Mouse (Mus musculus): ENCODE results near the gene Cyp2e1.

Cyp2e1 gene

DNA sequence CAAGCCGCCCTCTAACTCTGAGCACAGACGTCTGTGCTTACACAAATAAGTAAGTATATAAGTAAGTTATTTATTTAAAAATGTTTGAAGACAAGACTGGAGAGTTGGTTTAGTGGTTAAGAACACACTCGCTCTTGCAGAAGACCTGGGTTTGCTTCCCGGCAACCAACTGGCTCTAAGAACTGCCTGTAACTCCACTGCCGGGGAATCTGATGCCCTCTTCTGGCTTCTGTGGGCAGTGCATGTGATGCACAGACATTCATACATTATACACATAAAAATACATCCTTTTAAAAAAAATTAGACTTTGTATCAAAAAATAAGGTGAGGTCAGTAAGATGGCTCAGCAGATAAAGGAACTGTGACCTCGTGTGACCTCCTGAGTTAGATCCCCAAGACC, 47.0 kb downstream of the Cyp2e1 start:
- DNase-seq (ENCODE audit: low read depth), result peak; percentile 16

DNA sequence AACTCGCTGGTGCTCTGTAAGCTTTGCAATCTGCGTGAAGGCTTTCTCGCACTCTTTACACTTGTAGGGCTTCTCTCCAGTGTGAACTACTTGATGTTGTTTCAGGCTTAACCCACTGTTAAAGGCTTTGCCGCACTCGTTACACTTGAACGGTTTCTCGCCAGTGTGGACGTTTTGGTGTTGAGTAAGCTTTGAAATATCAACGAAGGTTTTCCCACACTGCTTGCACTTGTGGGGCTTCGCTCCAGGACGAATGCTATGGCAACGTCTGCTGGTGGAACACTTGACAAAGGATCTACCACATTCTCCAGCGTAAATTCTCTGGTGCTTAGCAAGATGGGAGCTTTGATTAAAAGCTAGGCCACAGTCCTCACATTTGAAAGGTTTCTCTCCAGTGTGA, 48.2 kb downstream of the Cyp2e1 start:
- DNase-seq (ENCODE audit: low read depth), result no peak

DNA sequence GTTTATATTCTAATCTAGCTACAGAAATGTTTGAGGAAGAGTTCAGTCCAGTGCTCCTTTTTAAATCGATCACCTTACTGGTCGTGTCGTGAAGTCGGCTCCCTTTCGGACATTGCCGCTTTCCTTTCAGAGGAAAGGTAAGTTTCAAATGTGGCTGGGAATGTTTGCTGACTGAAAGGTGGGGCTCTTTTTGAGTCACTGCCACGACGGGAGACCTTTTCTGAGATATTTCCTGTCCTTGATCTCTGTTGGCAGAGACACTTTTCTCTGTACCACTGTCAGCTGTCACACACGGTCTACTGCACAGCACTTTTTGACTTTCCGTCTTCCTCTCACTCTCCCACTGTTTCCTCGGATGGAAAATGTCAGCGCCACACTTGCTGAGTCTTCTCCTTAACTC, 49.3 kb downstream of the Cyp2e1 start:
- no peak for DNase-seq (ENCODE audit: low read depth)

DNA sequence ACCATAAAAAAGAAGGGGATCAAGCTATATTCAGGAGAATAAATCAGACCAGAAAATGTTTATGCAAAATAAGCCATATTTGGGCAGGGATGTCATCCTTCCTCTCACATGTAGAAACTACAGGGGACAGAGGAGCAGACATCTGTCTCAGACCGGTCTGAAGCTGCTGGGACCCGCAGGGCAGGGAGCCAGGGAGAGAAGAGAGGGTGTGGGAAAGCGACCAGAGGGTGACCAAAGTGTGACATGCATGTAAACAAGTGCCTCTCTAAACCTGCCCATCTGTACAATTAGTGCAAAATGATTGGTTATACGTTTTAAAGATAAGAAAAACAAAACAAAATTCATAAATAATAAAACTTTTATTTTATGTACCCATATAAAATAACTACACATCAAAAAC, 56.6 kb downstream of the Cyp2e1 start:
- DNase-seq (ENCODE audit: low read depth), result no peak

DNA sequence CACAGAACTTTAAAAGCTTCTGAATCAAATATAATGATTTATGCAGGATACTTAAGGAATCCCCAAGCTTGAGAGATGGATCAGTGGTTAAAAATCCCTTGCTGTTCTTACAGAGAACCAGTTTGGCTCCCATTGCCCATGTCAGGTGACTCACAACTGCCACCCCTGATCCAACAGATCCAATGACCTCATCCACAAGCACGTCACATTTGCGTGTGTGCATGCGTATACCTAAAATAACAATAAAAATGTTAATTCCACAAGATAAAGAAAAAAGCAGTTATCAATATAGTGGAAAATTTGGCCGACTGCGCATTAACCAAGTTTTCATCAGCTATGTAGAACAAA, 57.7 kb downstream of the Cyp2e1 start:
- no peak for DNase-seq (ENCODE audit: low read depth)

DNA sequence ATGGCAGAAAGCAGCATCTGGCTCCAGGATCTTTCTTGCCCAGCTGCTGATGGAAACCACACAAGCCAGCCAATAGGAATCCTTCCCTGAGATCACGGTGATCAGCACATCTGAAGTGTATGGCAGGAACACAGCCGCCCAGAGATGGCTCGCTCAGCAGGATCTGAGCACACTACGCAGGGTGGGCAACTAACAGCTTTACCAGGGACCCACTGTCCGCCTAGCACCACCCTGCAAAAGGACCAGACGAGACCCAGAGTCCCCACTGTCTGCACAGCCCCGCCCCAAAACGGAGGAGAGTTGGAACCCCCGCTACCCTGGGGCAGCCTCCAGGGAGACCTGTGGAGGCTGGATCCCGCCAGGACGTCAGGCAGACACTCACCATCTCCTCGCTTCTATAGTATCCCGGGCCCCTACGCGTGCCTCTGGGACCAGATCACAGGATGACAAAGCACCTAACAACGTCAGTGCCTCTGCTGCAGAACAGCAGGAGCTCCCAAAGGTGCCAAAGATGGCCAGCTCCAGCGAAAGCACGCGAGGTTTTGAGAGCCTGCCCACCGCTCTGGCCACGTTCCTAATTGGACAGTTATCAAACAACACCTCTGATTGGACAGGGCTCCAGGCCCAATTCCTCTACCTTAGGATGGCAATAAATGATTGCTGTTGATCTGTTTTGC, 58.3 kb downstream of the Cyp2e1 start, which contains the start of gene Zfp941:
Zfp941 (minus strand) TSS at position 526 of the 677 bp plus-strand sequence.
- DNase-seq (ENCODE audit: low read depth), result peak; percentile 42

DNA sequence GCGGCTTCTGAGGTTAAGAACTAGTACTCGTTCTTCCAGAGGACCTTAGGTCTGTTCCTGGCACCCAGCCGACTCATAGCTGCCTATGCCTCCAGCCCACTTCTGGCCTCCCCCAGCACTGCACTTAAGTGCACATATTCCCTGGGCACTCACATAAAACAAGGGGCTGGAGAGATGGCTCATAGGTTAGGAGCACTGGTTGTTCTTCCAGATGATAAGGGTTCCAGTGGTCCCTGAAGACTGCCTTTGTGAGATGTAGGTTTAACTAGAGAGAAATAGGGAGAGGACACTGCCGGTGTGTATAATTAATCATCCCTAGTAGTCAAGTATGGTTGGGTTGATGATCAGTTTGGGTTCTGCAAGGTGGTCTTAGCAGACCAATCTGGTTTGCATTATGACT, 59.2 kb downstream of the Cyp2e1 start:
- DNase-seq (ENCODE audit: low read depth), result no peak

Measured in c-Kit-positive CD71-positive TER-119-negative erythroid progenitor cells, embryonic 14.5 days (primary cell).